ENCODE assay signal across 7 mouse cellular contexts in genomic region chr2:166154749-166155453, GRCm38 (mm10). TPM values are rescaled to one million over a fixed set of nuclear protein-coding genes. Genes with fewer than 3 reads are reported as not detected.
DNase-seq lines count a peak whose midpoint lies in the region; ATAC-seq and TF ChIP-seq lines count a peak whose summit lies in the region.

No protein-coding gene starts in this region.

- TF ChIP-seq CTCF in lung, embryonic 14.5 days (IDR thresholded peaks at IDR 0.05; ENCODE audit: low read depth), result no peak
- TF ChIP-seq CTCF in brain, embryonic 14.5 days (IDR thresholded peaks at IDR 0.05; ENCODE audit: borderline replicate concordance, extremely low read depth, insufficient read depth, insufficient read length), result no peak

- DNase-seq in lung, embryonic 14.5 days, result peak; percentile 71
- DNase-seq in lung, postnatal 36 days, result no peak
- no peak for DNase-seq in brain, embryonic 14.5 days (ENCODE audit: low read depth)
- DNase-seq in layer of hippocampus, postnatal 10 days (ENCODE audit: low spot score in 2 of 2), result peak; percentile 46 to 63
- DNase-seq in lung, postnatal 4 days, result peak; percentile 54 to 66
- DNase-seq in right cerebral cortex, postnatal 4 days, result peak; percentile 59

- H3K4me2 ChIP-seq in lung, embryonic 14.5 days, result peak overlapping the region; percentile 99
- peak overlapping the region; percentile 70 for H3K4me2 ChIP-seq in heart, embryonic 11.5 days

- peak overlapping the region; percentile 88 for H3K27ac ChIP-seq in lung, embryonic 14.5 days (ENCODE audit: low read depth)
- peak overlapping the region; percentile 94 for H3K27ac ChIP-seq in heart, embryonic 11.5 days (ENCODE audit: low read depth, low read length)

- H3K9ac ChIP-seq in lung, embryonic 14.5 days, result peak overlapping the region; percentile 77
- peak overlapping the region; percentile 95 for H3K9ac ChIP-seq in heart, embryonic 11.5 days (ENCODE audit: low read depth, low read length)

- TF ChIP-seq POLR2A in brain, embryonic 14.5 days (IDR thresholded peaks at IDR 0.05; ENCODE audit: borderline replicate concordance, extremely low read depth, insufficient read depth, insufficient read length, poor library complexity, severe bottlenecking), result 0 out of 2 replicates have a peak, but pooled peaks have one; percentile 16

- peaks cover 30% of the 10 kb centered on the region for H3K4me1 ChIP-seq in lung, embryonic 14.5 days (ENCODE audit: insufficient read depth)
- H3K4me1 ChIP-seq in heart, embryonic 11.5 days (ENCODE audit: control insufficient read depth, insufficient read depth, low read length), result peaks cover 40% of the 10 kb centered on the region

- under 1% methylated on average over 94 of the region's 95 CpGs for WGBS in lung, embryonic 14.5 days
- WGBS in heart, embryonic 11.5 days (ENCODE audit: insufficient replicate concordance), result under 1% methylated on average over 51 of the region's 95 CpGs

- no peaks in the 10 kb centered on the region; the same call in 1 of the 2 replicates for H3K9me3 ChIP-seq in lung, embryonic 14.5 days (ENCODE audit: low read depth, low read length)
- peaks cover 2% of the 10 kb centered on the region; the same call in 1 of the 2 replicates for H3K9me3 ChIP-seq in heart, embryonic 11.5 days (replicated peaks; ENCODE audit: control insufficient read depth, low read length)

- peaks cover 4% of the 10 kb centered on the region; the same call in 1 of the 2 replicates for H3K27me3 ChIP-seq in lung, embryonic 14.5 days (ENCODE audit: insufficient read depth, low read length)
- H3K27me3 ChIP-seq in heart, embryonic 11.5 days (ENCODE audit: control insufficient read depth, insufficient read depth, low read length), result no peaks in the 10 kb centered on the region

- ATAC-seq in lung, embryonic 14.5 days (ENCODE audit: insufficient read depth), result peak; percentile 29
- 0 out of 2 replicates have a peak, but pooled peaks have one; percentile 4 for ATAC-seq in heart, embryonic 11.5 days (replicated peaks; ENCODE audit: insufficient number of reproducible peaks, low FRiP score, low TSS enrichment)

- H3K36me3 ChIP-seq in lung, embryonic 14.5 days (ENCODE audit: insufficient read depth), result no peaks in the 10 kb centered on the region
- H3K36me3 ChIP-seq in heart, embryonic 11.5 days (ENCODE audit: control insufficient read depth, insufficient read depth, low read length), result no peaks in the 10 kb centered on the region

- H3K4me3 ChIP-seq in lung, embryonic 14.5 days (ENCODE audit: low read depth, low read length), result peak overlapping the region; percentile 64
- H3K4me3 ChIP-seq in heart, embryonic 11.5 days (ENCODE audit: low read depth, low read length), result peak overlapping the region; percentile 86

RNA-seq across cellular contexts. Expression of gene Sulf2, which starts 0.6 kb away (rescaled TPM):
- 51.1 and 57.6 TPM in 2 replicates for polyA plus RNA-seq in lung, embryonic 14.5 days (2014; fragmentation: Nextera tagmentation; extraction: Ambion mirVana)
- 99.2 and 170 TPM in 2 replicates for polyA plus RNA-seq in brain, embryonic 14.5 days (2012; rRNA removed)
- polyA plus RNA-seq in heart, embryonic 11.5 days (2014; fragmentation: Nextera tagmentation; extraction: Ambion mirVana), result 111 and 114 TPM in 2 replicates
- total RNA-seq in layer of hippocampus, postnatal 10 days (2021), result 100 to 1,000 TPM; 192 to 224 TPM

Comparison
In these comparisons a context has a peak if more than half of its experiments do, and no peak if none do; other contexts are left out.
1. DNase-seq: peak in lung, embryonic 14.5 days (single experiment), layer of hippocampus, postnatal 10 days (2 of 2), lung, postnatal 4 days (2 of 2) and right cerebral cortex, postnatal 4 days (single experiment); none in lung, postnatal 36 days (single experiment) and brain, embryonic 14.5 days (single experiment).